Mouse (Mus musculus) bone marrow macrophage, adult 2 months (primary cell): ENCODE data around the gene Dqx1.

Experiments used
- CTCF ChIP-seq: IDR thresholded peaks from 2 replicates; pipeline ENCODE4 v1.5.1; 2012; ENCODE audit warnings: low read depth, mild to moderate bottlenecking, low read length, moderate library complexity
- POLR2A ChIP-seq: IDR thresholded peaks from 2 replicates; pipeline ENCODE4 v1.6.1; 2012; ENCODE audit warnings: mild to moderate bottlenecking, low read depth, low read length, borderline replicate concordance

DNA sequence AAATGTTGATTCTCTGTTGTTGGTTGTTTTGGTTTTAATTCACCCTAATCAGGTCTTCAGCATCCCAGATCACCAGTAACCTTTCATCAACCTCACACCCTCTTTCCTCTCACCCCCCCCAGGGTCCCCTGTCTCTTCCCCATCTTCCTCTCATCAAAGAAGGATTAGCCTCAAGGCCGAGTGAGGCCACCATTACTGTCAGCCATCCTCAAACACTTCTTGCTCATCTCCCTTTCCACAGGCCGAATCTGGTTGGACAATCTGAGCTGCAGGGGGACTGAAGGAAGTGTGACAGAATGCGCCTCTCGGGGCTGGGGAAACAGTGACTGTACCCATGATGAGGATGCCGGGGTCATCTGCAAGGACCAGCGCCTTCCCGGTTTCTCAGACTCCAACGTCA, 20.5 kb upstream of the Dqx1 start:
- TF ChIP-seq CTCF (no peak), POLR2A (no peak)
